Mouse (Mus musculus) left cerebral cortex, postnatal 4 days (tissue): ENCODE results near the gene Ciao1. TPM values are rescaled to one million over a fixed set of nuclear protein-coding genes. Genes with fewer than 3 reads are reported as not detected.
"Not testable (repeated sequence)": the region's sequence is repeated elsewhere in the genome, so short reads cannot be mapped to it uniquely, and the experiment has no call there.

ENCODE experiments used
- DNase-seq: peaks from one replicate; pipeline ENCODE4 v3.0.0-alpha.2; 2022
- intact Hi-C: fragments of 180-260 bp; cut with DNase I; formaldehyde crosslinking; loops from one replicate; pipeline ENCODE4 v1.15.1; 2025
- total RNA-seq, 2 experiments: library from RNA; stranded (reverse); gene quantifications; 2 replicates each; pipeline ENCODE4 v1.2.3; 2021

Ciao1 gene
- 10 to 100 TPM; 49.3 to 59.6 TPM for total RNA-seq

GRCm38 (mm10) chr2:127247592-127248333, at the start of gene Ciao1, which contains the start of gene Tmem127:
Gene Ciao1 (minus strand): TSS chr2:127247816.
Gene Tmem127 (plus strand): TSS chr2:127247908.
- DNase-seq: peak; percentile 99
- intact Hi-C loops: no loop called here

- intact Hi-C loops: loop anchor here (10.0 kb wide), 1 partner anchor 1328 kb away; no protein-coding TSS in a partner anchor
- DNase-seq: no peak
Measured at GRCm38 (mm10) chr2:127297001-127297805, 49.6 kb upstream of the Ciao1 start.

- intact Hi-C loops: loop anchor here (10.0 kb wide), 1 partner anchor 1333 kb away; no protein-coding TSS in a partner anchor
- no peak for DNase-seq
Measured at GRCm38 (mm10) chr2:127292250-127292649, 44.6 kb upstream of the Ciao1 start.

GRCm38 (mm10) chr2:127278162-127278561, 30.5 kb upstream of the Ciao1 start:
- intact Hi-C loops: no loop called here
- DNase-seq: no peak

GRCm38 (mm10) chr2:127275551-127276320, 28.1 kb upstream of the Ciao1 start:
- intact Hi-C loops: no loop called here
- no peak for DNase-seq

GRCm38 (mm10) chr2:127274590-127274989, 27.0 kb upstream of the Ciao1 start:
- no peak for DNase-seq
- intact Hi-C loops: no loop called here

- intact Hi-C loops: no loop called here
- no peak for DNase-seq
Measured at GRCm38 (mm10) chr2:127272806-127273205, 25.2 kb upstream of the Ciao1 start.

- intact Hi-C loops: not testable (repeated sequence)
Measured at GRCm38 (mm10) chr2:127272049-127272448, 24.4 kb upstream of the Ciao1 start.

GRCm38 (mm10) chr2:127271042-127271515, 23.5 kb upstream of the Ciao1 start:
- intact Hi-C loops: no loop called here
- DNase-seq: peak; percentile 24

More at GRCm38 (mm10) chr2:127272049-127272448, 24.4 kb upstream of the Ciao1 start:
- not testable (repeated sequence) for DNase-seq

GRCm38 (mm10) chr2:127270300-127271041, 22.9 kb upstream of the Ciao1 start:
- peak; percentile 86 for DNase-seq
- intact Hi-C loops: no loop called here

- intact Hi-C loops: no loop called here
- DNase-seq: peak; percentile 96
Measured at GRCm38 (mm10) chr2:127269491-127270299, 22.1 kb upstream of the Ciao1 start, which contains the start of gene Stard7. Gene Stard7 (plus strand): TSS chr2:127270218.

- DNase-seq: no peak
- intact Hi-C loops: no loop called here
Measured at GRCm38 (mm10) chr2:127267854-127268253, 20.2 kb upstream of the Ciao1 start.

- DNase-seq: no peak
- intact Hi-C loops: no loop called here
Measured at GRCm38 (mm10) chr2:127262480-127262879, 14.9 kb upstream of the Ciao1 start.

- intact Hi-C loops: no loop called here
- DNase-seq: no peak
Measured at GRCm38 (mm10) chr2:127259340-127259739, 11.7 kb upstream of the Ciao1 start.

GRCm38 (mm10) chr2:127255294-127255693, 7.7 kb upstream of the Ciao1 start:
- intact Hi-C loops: no loop called here
- DNase-seq: no peak

GRCm38 (mm10) chr2:127254604-127255134, 7.1 kb upstream of the Ciao1 start:
- intact Hi-C loops: no loop called here
- no peak for DNase-seq

GRCm38 (mm10) chr2:127252787-127253186, 5.2 kb upstream of the Ciao1 start:
- intact Hi-C loops: no loop called here
- DNase-seq: no peak

- DNase-seq: no peak
- intact Hi-C loops: no loop called here
Measured at GRCm38 (mm10) chr2:127251880-127252527, 4.4 kb upstream of the Ciao1 start.
